Mouse (Mus musculus) midbrain, postnatal 0 days (tissue): ENCODE results near the gene Olfr1441. TPM values are rescaled to one million over a fixed set of nuclear protein-coding genes. Genes with fewer than 3 reads are reported as not detected.

Experiments
- ATAC-seq: fragments of 200-750 bp; cut with Nextera tagmentation; 2 replicates; pipeline ENCODE4 v1.8.0; 2017; ENCODE audit warnings: moderate number of reproducible peaks, mild to moderate bottlenecking, moderate TSS enrichment, moderate library complexity; ENCODE audit not compliant: low FRiP score
- DNase-seq: peaks from one replicate; pipeline ENCODE4 v3.0.0-alpha.2; 2015; ENCODE audit warnings: low spot score
- H3K27ac ChIP-seq: fragments of 300-500 bp; sonication (generic); 2 replicates; pipeline ENCODE4 v1.5.1; 2014; ENCODE audit warnings: low read depth, mild to moderate bottlenecking, low read length, mixed read lengths
- H3K27me3 ChIP-seq: fragments of 300-500 bp; sonication (generic); 2 replicates; pipeline ENCODE4 v1.6.1; 2014; ENCODE audit warnings: low read length, control low read depth, mixed read lengths; ENCODE audit not compliant: insufficient read depth
- H3K36me3 ChIP-seq: fragments of 300-500 bp; sonication (generic); 2 replicates; pipeline ENCODE4 v1.6.1; 2014; ENCODE audit warnings: low read length, control low read depth, mixed read lengths; ENCODE audit not compliant: insufficient read depth
- H3K4me1 ChIP-seq: fragments of 300-500 bp; sonication (generic); 2 replicates; pipeline ENCODE4 v1.6.1; 2014; ENCODE audit warnings: mild to moderate bottlenecking, control low read depth, antibody characterized with exemption, low read length, mixed read lengths; ENCODE audit not compliant: insufficient read depth
- H3K4me2 ChIP-seq: fragments of 300-500 bp; sonication (generic); 2 replicates; pipeline ENCODE4 v1.6.1; 2014; ENCODE audit warnings: low read depth, mild to moderate bottlenecking, low read length, mixed read lengths; ENCODE audit not compliant: poor library complexity, severe bottlenecking
- H3K4me3 ChIP-seq: fragments of 300-500 bp; sonication (generic); 2 replicates; pipeline ENCODE4 v1.5.1; 2014; ENCODE audit warnings: low read depth, mild to moderate bottlenecking, low read length, moderate library complexity
- H3K9ac ChIP-seq: fragments of 300-500 bp; sonication (generic); replicated peaks from 2 replicates; pipeline ENCODE4 v1.6.1; 2014; ENCODE audit warnings: mild to moderate bottlenecking, low read length, moderate library complexity, mixed read lengths; ENCODE audit not compliant: poor library complexity, severe bottlenecking
- H3K9me3 ChIP-seq: fragments of 300-500 bp; sonication (generic); 2 replicates; pipeline ENCODE4 v1.6.1; 2016; ENCODE audit warnings: low read length, control low read depth
- CTCF ChIP-seq: IDR thresholded peaks from 2 replicates; pipeline ENCODE4 v1.5.1; 2016; ENCODE audit warnings: antibody characterized with exemption, mild to moderate bottlenecking
- WGBS: fragments of 180-500 bp; shearing (Covaris S2); extraction: QIAGEN DNeasy Blood & Tissue Kit; methylation state at CpG from one replicate; pipeline ENCODE4 v1.1.7; 2014; 5-methylcytosine and 5-hydroxymethylcytosine counted together
- polyA plus RNA-seq: library from polyadenylated mRNA; unstranded; fragments of >200 nt; fragmentation: Nextera tagmentation; extraction: Ambion mirVana; gene quantifications from 2 replicates; pipeline ENCODE4 v1.2.1, GENCODE M21; 2015
- total RNA-seq: library from RNA; depleted of rRNA; stranded (reverse); fragments of >200 nt; gene quantifications from 2 replicates; pipeline ENCODE4 v1.2.3, GENCODE M21; 2014; rRNA removed

Gene Olfr1441
- total RNA-seq (not detected in 2 replicates), polyA plus RNA-seq (not detected in 2 replicates)

DNA sequence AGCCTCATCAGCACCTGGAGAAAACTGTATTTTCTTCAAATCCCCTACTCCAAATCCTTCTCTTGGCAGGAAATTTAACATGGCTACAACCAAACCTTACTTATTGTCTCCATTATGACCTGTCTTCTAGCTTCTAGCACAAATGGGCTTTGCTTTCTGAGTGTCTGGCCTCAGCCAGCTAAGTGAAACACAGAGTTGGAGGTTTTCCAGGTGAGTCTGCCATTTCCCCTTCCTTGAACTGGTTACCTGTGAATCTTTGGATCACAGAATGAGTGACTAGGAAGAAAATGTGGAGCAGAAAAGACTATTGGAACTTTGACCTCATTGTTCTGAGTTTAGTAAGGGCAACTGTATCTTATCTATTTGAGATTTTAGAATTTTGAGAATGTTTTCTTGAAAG, at the start of gene Olfr1441:
TSS of gene Olfr1441 (plus strand) at position 73 of the 400 bp plus-strand sequence.
- H3K4me2 ChIP-seq, result no peak within 1 kb of the TSS
- H3K9ac ChIP-seq, result no peak within 1 kb of the TSS
- H3K9me3 ChIP-seq, result no peaks in the 10 kb centered on the region
- no peak within 1 kb of the TSS for H3K4me3 ChIP-seq
- ATAC-seq (no peak), DNase-seq (no peak)
- no peaks in the 10 kb centered on the region for H3K36me3 ChIP-seq
- TF ChIP-seq CTCF, result no peak
- H3K27ac ChIP-seq, result no peak within 1 kb of the TSS
- H3K27me3 ChIP-seq, result no peaks in the 10 kb centered on the region
- no peaks in the 10 kb centered on the region for H3K4me1 ChIP-seq

DNA sequence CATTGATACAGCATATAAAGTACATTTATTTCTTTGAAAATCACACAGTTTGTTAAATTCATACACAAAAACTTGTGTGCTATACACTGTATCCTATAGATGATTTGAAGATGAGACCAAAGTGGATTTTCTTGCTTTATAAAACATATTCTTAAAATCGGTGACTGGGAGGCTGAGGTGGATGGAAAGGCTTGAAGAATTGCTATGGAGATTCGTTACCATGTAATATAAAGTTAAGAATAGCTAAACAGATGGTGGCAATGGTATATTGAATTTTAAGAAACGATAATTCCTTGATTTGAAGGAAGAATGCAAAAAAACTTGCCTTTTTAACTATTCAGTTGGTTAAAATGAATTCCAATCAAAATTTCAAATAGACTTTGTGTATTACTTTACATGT, 44.2 kb upstream of the Olfr1441 start:
- no peaks in the 10 kb centered on the region for H3K27me3 ChIP-seq
- DNase-seq (no peak), ATAC-seq (no peak)
- WGBS, result 80% methylated on average over 3 of the region's 3 CpGs
- no peaks in the 10 kb centered on the region for H3K9me3 ChIP-seq
- H3K4me2 ChIP-seq, result no peak overlapping the region
- no peaks in the 10 kb centered on the region for H3K4me1 ChIP-seq
- no peak for TF ChIP-seq CTCF
- H3K27ac ChIP-seq, result no peak overlapping the region
- H3K36me3 ChIP-seq, result no peaks in the 10 kb centered on the region
- H3K9ac ChIP-seq, result no peak overlapping the region
- no peak overlapping the region for H3K4me3 ChIP-seq

DNA sequence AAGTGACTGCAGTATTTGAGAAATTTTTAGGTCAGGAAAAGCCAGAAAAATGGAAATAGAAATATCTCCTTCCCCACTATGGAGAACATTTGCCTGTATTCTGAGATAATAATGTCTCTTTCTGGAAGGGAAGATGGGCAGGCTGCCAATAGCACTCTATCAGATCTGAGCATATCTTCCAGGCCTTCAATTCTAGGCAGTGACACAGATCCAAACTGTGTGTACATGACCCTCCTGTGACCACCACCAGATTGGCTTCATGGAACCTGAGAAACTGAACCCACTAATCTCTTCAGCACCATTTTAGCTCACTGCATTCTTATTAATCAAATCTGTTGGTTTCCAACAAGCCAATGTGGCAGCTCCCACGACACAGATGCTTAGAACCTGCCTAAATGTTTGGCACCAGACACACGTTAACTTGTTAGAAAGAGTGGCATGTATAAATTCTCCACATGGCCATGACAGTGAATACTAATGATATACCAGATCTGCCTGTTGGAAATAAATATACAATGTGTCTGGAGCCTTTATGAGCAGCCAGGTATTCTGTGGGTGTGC, 42.7 kb upstream of the Olfr1441 start:
- 67% methylated on average over 2 of the region's 2 CpGs for WGBS
- ATAC-seq, result no peak
- H3K9ac ChIP-seq, result no peak overlapping the region
- TF ChIP-seq CTCF, result no peak
- DNase-seq, result peak; percentile 17
- no peaks in the 10 kb centered on the region for H3K27me3 ChIP-seq
- H3K4me2 ChIP-seq, result no peak overlapping the region
- no peaks in the 10 kb centered on the region for H3K9me3 ChIP-seq
- no peaks in the 10 kb centered on the region for H3K36me3 ChIP-seq
- H3K4me1 ChIP-seq, result no peaks in the 10 kb centered on the region
- no peak overlapping the region for H3K4me3 ChIP-seq
- H3K27ac ChIP-seq, result no peak overlapping the region

DNA sequence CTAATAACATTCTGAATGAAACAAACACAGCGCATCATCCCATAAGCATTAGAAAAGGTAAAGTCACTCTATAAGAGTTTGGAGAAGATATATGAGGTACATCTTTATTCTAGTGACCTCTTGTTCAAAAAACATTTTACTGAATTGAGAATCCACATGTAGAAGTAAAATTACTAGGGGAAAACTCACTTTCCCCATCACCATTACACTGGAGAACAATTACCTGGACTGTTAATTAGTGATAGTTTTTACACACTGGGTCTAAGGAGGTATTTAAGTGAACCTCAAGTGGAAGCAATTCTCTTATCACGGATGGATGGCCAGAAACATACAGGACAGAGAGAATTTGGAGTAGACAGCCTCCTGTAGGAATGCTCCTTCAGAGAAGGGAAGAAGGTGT, 30.3 kb upstream of the Olfr1441 start, which contains the start of gene Olfr1440:
TSS of gene Olfr1440 (plus strand) at position 301 of the 400 bp plus-strand sequence.
- Histone ChIP-seq H3K4me3 (no peak within 1 kb of the TSS), H3K4me2 (no peak within 1 kb of the TSS), H3K36me3 (no peaks in the 10 kb centered on the region), H3K9ac (no peak within 1 kb of the TSS), H3K27ac (no peak within 1 kb of the TSS), H3K27me3 (no peaks in the 10 kb centered on the region), H3K9me3 (no peaks in the 10 kb centered on the region), H3K4me1 (no peaks in the 10 kb centered on the region)
- 87% methylated on average over 2 of the region's 2 CpGs for WGBS
- DNase-seq (no peak), ATAC-seq (no peak)
- no peak for TF ChIP-seq CTCF

DNA sequence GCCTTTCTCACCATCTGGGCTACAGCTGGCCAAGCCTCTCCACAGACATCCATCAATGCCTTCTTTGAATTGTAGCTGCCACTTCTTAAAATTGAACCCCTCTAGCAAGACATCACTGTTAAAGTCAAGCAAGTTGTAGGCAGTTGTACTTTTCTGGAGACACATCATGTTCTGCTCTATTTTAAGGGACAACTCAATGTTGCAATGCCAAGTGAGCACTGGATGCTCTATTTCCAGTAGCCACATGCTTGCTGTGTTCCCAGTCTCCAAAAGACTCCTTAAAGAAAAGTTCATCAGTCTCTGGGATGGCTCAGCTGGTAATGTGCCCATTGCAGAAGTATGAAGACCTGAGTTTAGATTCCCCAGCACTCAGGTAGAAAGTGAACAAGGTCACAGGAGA, 3.5 kb upstream of the Olfr1441 start:
- H3K27me3 ChIP-seq, result no peaks in the 10 kb centered on the region
- H3K4me3 ChIP-seq, result no peak overlapping the region
- TF ChIP-seq CTCF, result no peak
- no peak for ATAC-seq
- no peak overlapping the region for H3K4me2 ChIP-seq
- no peak for DNase-seq
- H3K4me1 ChIP-seq, result no peaks in the 10 kb centered on the region
- no peaks in the 10 kb centered on the region for H3K36me3 ChIP-seq
- no peak overlapping the region for H3K27ac ChIP-seq
- H3K9me3 ChIP-seq, result no peaks in the 10 kb centered on the region
- no peak overlapping the region for H3K9ac ChIP-seq

DNA sequence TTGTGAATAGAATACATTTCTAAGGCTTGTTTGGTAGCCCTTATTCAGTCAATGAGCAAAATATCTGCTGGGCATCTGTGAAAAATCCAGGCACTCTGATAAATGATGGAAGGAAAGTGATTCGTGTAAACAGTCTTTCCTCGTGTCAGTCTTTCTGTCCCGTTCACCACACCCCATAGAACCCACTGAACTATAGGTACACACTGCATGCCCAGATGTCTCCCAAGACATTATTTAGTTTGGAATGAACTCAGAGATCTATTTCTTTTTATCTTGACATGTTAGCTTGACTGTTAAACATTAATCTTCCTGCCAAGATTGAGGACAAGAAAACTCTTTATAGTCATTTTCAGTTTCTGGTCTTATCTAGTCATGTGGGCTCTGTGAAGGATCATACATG, 1.1 kb downstream of the Olfr1441 start:
- no peak for DNase-seq
- Histone ChIP-seq H3K9me3 (no peaks in the 10 kb centered on the region), H3K27ac (no peak overlapping the region), H3K4me2 (no peak overlapping the region), H3K4me1 (no peaks in the 10 kb centered on the region), H3K36me3 (no peaks in the 10 kb centered on the region), H3K27me3 (no peaks in the 10 kb centered on the region), H3K9ac (no peak overlapping the region), H3K4me3 (no peak overlapping the region)
- no peak for ATAC-seq
- TF ChIP-seq CTCF, result no peak
- 90% methylated on average over 3 of the region's 3 CpGs for WGBS
